Mouse (Mus musculus) layer of hippocampus, postnatal 25 days (tissue): Measurements from ENCODE around the gene Colgalt1. TPM values are rescaled to one million over a fixed set of nuclear protein-coding genes. Genes with fewer than 3 reads are reported as not detected.

Experiments used
- DNase-seq, 2 experiments: peaks; one replicate each; pipeline ENCODE4 v3.0.0; 2022; ENCODE audit warnings: mixed read lengths in 2 of 2, low spot score in 1 of 2; ENCODE audit errors: extremely low spot score in 1 of 2
- microRNA-seq, 2 experiments: library from miRNA; unstranded; fragments of <30 nt; microRNA quantifications; one replicate each; pipeline ENCODE4 v1.2.0; 2021
- total RNA-seq, 2 experiments: library from RNA; stranded (reverse); gene quantifications; 2 replicates each; pipeline ENCODE4 v1.2.3; 2021

Colgalt1 gene
- total RNA-seq, 2 experiments from 2014 or later: 56.7 to 58.7 TPM

GRCm38 (mm10) chr8:71665331-71666130 is 54.7 kb downstream of the Colgalt1 start:
- DNase-seq: no peak

DNA sequence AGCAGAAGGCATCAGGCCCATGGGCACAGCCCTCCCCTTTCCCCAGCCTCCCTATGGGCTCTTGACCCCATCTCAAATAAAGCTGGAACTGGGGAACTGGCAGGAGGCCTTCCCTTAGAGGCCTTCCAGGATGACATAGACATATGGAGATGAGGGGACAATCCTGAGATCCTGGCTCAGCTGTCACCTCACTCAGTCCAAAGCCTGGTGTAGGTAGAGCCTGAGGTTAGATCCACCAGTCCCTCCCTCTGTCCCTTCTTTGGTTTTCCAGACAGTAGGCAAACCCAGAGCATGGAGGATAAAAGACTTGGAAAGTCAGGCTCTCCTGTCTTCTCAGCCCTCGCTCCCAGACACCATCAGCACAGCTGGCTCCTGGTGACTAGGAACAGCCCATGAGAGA is 56.1 kb downstream of the Colgalt1 start:
- no peak for DNase-seq

GRCm38 (mm10) chr8:71667256-71667655 is 56.5 kb downstream of the Colgalt1 start:
- no peak for DNase-seq

- DNase-seq: no peak
Measured at GRCm38 (mm10) chr8:71668220-71668975, 57.6 kb downstream of the Colgalt1 start.

- no peak for DNase-seq
Measured at GRCm38 (mm10) chr8:71670198-71670597, 59.4 kb downstream of the Colgalt1 start.

DNA sequence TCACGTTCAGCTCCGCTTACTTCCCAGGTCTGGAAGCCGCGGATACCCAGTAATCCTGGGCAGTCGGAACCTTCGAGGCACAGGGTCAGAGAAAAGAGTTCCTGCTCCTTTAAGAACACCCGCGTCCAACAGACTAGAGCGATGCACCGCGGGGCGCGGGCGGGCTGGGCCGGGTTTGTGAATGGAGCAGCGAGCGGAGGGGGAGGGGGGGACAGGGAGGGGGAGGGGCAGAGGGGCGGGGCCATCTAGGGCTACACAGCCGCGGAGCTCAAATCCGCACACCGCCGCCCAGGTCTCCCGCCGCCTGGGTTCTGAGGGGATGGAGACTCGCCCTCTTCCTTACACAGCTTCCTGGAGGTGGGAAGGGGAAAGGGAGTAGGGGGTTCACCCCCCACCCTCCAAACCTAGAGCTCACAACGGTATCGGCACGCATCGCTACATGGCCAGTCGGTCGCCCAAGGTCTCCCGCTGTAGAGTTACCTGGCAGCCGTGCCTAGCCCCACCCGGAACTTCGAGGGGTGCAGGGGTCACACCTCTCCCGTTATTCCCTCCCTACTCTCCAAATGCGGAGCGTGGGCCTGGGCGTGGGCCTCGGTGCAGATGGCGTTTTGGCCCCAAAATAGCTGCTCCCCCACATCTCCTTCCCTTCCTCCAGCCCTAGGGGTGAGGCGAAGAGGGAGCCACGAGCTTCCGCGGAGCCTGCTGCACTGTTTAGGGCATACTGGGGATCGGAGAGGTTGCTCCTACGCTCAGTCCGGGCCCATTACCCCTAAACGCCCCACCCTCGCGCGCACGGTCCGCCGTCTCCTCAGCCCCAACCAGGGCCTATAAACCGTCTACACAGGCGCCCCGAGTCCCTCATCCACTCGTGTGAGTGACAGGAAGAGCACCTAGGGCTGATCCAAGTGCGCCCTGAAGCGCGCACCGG is 60.1 kb downstream of the Colgalt1 start:
- peak; percentile 52 to 61 for DNase-seq

GRCm38 (mm10) chr8:71671549-71671965 is 60.8 kb downstream of the Colgalt1 start, which contains the start of gene Unc13a:
Gene Unc13a (minus strand): TSS chr8:71671757.
- peak; percentile 89 to 92 for DNase-seq

- DNase-seq: no peak
Measured at GRCm38 (mm10) chr8:71672168-71672735, 61.5 kb downstream of the Colgalt1 start.

DNA sequence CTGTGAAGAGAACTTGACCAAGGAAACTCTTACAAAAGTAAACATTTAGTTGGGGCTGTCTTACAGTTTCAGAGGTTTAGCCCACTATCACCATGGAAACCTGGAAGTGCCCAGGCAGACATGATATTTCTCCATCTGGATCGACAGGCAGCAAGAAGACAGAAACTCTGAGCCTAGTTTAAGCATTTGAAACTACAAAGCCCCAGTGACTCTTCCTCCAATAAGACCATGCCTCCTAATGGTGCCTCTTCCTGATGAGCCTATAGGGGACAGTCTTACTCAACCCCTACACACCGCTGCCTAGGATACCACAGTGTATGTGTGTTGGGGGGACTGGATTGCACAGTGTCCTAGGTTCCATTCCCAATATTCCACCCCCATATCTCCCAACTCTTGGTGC is 63.3 kb downstream of the Colgalt1 start:
- DNase-seq: no peak

Small RNA genes lying within 50 kb of the gene (microRNA-seq; reads per million reads assigned to microRNA genes)
- 29.4 to 33.1 reads per million in 2 experiments for gene Mir6769b

Other genes starting within 250 kb of the Colgalt1 start
- 100 to 1,000 TPM; 113 TPM for gene Use1, start 244.2 kb upstream of the Colgalt1 start, total RNA-seq
- 10 to 100 TPM; 15.3 to 18.5 TPM for gene Ocel1, start 239.7 kb upstream of the Colgalt1 start, total RNA-seq
- 10 to 100 TPM; 43.0 to 44.1 TPM for gene Nr2f6, start 229.0 kb upstream of the Colgalt1 start, total RNA-seq
- gene Ushbp1, start 215.2 kb upstream of the Colgalt1 start, total RNA-seq: 1 to 10 TPM; 3.6 to 4.4 TPM
- 10 to 100 TPM; 98.0 to 99.3 TPM for gene Babam1, start 214.1 kb upstream of the Colgalt1 start, total RNA-seq
- under 1 TPM; 0.31 to 0.47 TPM for gene Ankle1, start 205.0 kb upstream of the Colgalt1 start, total RNA-seq
- 100 to 1,000 TPM; 235 to 284 TPM for gene Abhd8, start 147.3 kb upstream of the Colgalt1 start, total RNA-seq
- gene Mrpl34, start 146.0 kb upstream of the Colgalt1 start, total RNA-seq: 10 to 100 TPM; 49.9 to 54.7 TPM
- gene Dda1, start 141.8 kb upstream of the Colgalt1 start, total RNA-seq: 10 to 100 TPM; 95.6 to 97.2 TPM
- 10 to 100 TPM; 53.5 to 58.0 TPM for gene Ano8, start 125.0 kb upstream of the Colgalt1 start, total RNA-seq
- 10 to 100 TPM; 28.4 to 36.4 TPM for gene Gtpbp3, start 122.9 kb upstream of the Colgalt1 start, total RNA-seq
- gene Plvap, start 99.2 kb upstream of the Colgalt1 start, total RNA-seq: 1 to 10 TPM; 6.1 to 6.7 TPM
- not detected for gene Ccdc194, start 85.3 kb upstream of the Colgalt1 start, total RNA-seq
- 1 to 10 TPM; 3.0 to 4.1 TPM for gene Bst2, start 73.5 kb upstream of the Colgalt1 start, total RNA-seq
- gene Mvb12a, start 68.1 kb upstream of the Colgalt1 start, total RNA-seq: 10 to 100 TPM; 30.9 to 33.6 TPM
- not detected for gene Tmem221, start 52.1 kb upstream of the Colgalt1 start, total RNA-seq
- not detected for gene Nxnl1, start 44.4 kb upstream of the Colgalt1 start, total RNA-seq
- gene Slc27a1, start 42.1 kb upstream of the Colgalt1 start, total RNA-seq: 100 to 1,000 TPM; 107 to 128 TPM
- gene Pgls, start 18.8 kb upstream of the Colgalt1 start, total RNA-seq: 10 to 100 TPM; 36.3 to 38.9 TPM
- 1 to 10 TPM; 2.7 to 4.3 TPM for gene Fam129c, start 13.3 kb upstream of the Colgalt1 start, total RNA-seq
- 100 to 1,000 TPM; 235 to 291 TPM for gene Unc13a, start 60.8 kb downstream of the Colgalt1 start, total RNA-seq
- gene Jak3, start 65.3 kb downstream of the Colgalt1 start, total RNA-seq: 1 to 10 TPM; 4.9 to 5.6 TPM
- gene Insl3, start 78.2 kb downstream of the Colgalt1 start, total RNA-seq: 1 to 10 TPM in 1 of 2 experiments, under 1 TPM in 1; 0.98 to 3.3 TPM
- under 1 TPM; 0.42 to 0.47 TPM for gene B3gnt3, start 90.8 kb downstream of the Colgalt1 start, total RNA-seq
- gene Fcho1, start 114.7 kb downstream of the Colgalt1 start, total RNA-seq: 100 to 1,000 TPM in 1 of 2 experiments, 10 to 100 TPM in 1; 88.0 to 106 TPM